Mouse (Mus musculus) neutrophil, adult 5-6 weeks (primary cell): ENCODE measurements around the gene Nav1. TPM values are rescaled to one million over a fixed set of nuclear protein-coding genes. Genes with fewer than 3 reads are reported as not detected.

Experiments
- ATAC-seq: fragments of 151-379, 151-347 bp; 2 replicates; pipeline ENCODE4 v1.8.0; 2017; ENCODE audit warnings: mild to moderate bottlenecking, moderate TSS enrichment; ENCODE audit not compliant: insufficient number of reproducible peaks, poor library complexity, low FRiP score, severe bottlenecking; ENCODE audit errors: extremely low read depth
- total RNA-seq: library from RNA; stranded (forward); fragments of 200-1000 nt; gene quantifications from 2 replicates; pipeline ENCODE4 v1.2.3, GENCODE M21; 2017

Nav1 gene
- total RNA-seq, result 1.0 and 1.1 TPM in 2 replicates

- no peak for ATAC-seq
Measured at GRCm38 (mm10) chr1:135607019-135607418, at the start of gene Nav1. TSS of gene Nav1 (minus strand) at chr1:135607295.

GRCm38 (mm10) chr1:135653909-135654308 lies 46.8 kb upstream of the Nav1 start:
- ATAC-seq, result no peak

GRCm38 (mm10) chr1:135645459-135646195 lies 38.5 kb upstream of the Nav1 start:
- ATAC-seq, result no peak

- ATAC-seq, result no peak
Measured at GRCm38 (mm10) chr1:135644110-135644509, 37.0 kb upstream of the Nav1 start.

- ATAC-seq, result no peak
Measured at GRCm38 (mm10) chr1:135643691-135644090, 36.6 kb upstream of the Nav1 start.

GRCm38 (mm10) chr1:135639853-135640252 lies 32.8 kb upstream of the Nav1 start:
- no peak for ATAC-seq

GRCm38 (mm10) chr1:135639093-135639492 lies 32.0 kb upstream of the Nav1 start:
- ATAC-seq, result no peak

- no peak for ATAC-seq
Measured at GRCm38 (mm10) chr1:135637574-135638008, 30.5 kb upstream of the Nav1 start.

GRCm38 (mm10) chr1:135636111-135636511 lies 29.0 kb upstream of the Nav1 start:
- ATAC-seq, result no peak

- ATAC-seq, result no peak
Measured at GRCm38 (mm10) chr1:135635323-135636064, 28.4 kb upstream of the Nav1 start.

- ATAC-seq, result no peak
Measured at GRCm38 (mm10) chr1:135634791-135635190, 27.7 kb upstream of the Nav1 start.

GRCm38 (mm10) chr1:135633884-135634283 lies 26.8 kb upstream of the Nav1 start:
- ATAC-seq, result no peak

GRCm38 (mm10) chr1:135633478-135633877 lies 26.4 kb upstream of the Nav1 start:
- no peak for ATAC-seq

GRCm38 (mm10) chr1:135632199-135632598 lies 25.1 kb upstream of the Nav1 start:
- no peak for ATAC-seq

GRCm38 (mm10) chr1:135631515-135631914 lies 24.4 kb upstream of the Nav1 start:
- peak; percentile 69 for ATAC-seq

- ATAC-seq, result no peak
Measured at GRCm38 (mm10) chr1:135629846-135630245, 22.8 kb upstream of the Nav1 start.

- ATAC-seq, result no peak
Measured at GRCm38 (mm10) chr1:135626218-135626617, 19.1 kb upstream of the Nav1 start.

- no peak for ATAC-seq
Measured at GRCm38 (mm10) chr1:135625741-135626140, 18.6 kb upstream of the Nav1 start.

GRCm38 (mm10) chr1:135624646-135625045 lies 17.6 kb upstream of the Nav1 start:
- no peak for ATAC-seq

GRCm38 (mm10) chr1:135623136-135623535 lies 16.0 kb upstream of the Nav1 start:
- ATAC-seq, result no peak
